Mouse (Mus musculus) cerebellum, postnatal 4 days (tissue): Measurements from ENCODE around the gene Adgrv1.
"Not testable (repeated sequence)": the region's sequence is repeated elsewhere in the genome, so short reads cannot be mapped to it uniquely, and the experiment has no call there.

Source experiments
- DNase-seq, 2 experiments: peaks; one replicate each; pipeline ENCODE4 v3.0.0; 2022; ENCODE audit warnings: low spot score in 2 of 2, mixed read lengths in 1 of 2

The Adgrv1 gene

DNA sequence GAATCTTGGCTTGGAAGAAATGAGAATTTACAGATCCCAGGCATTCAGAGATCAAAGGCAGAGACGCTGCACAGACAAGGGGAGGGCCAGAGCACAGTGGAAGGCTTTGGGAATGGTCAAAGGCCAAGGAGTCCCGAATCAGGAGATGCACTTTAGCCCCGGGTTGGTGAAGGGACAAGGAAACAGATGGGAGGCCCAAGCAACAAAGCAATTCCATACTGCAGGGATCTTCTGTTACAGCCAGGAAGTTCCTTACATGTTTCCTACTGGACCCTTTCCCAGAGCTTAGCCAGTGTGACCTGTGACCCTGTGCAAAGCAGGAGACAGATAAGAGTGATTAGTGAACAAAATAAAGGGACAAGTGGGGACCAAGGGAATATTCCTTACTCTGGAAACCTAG is 300.9 kb downstream of the Adgrv1 start:
- no peak for DNase-seq

DNA sequence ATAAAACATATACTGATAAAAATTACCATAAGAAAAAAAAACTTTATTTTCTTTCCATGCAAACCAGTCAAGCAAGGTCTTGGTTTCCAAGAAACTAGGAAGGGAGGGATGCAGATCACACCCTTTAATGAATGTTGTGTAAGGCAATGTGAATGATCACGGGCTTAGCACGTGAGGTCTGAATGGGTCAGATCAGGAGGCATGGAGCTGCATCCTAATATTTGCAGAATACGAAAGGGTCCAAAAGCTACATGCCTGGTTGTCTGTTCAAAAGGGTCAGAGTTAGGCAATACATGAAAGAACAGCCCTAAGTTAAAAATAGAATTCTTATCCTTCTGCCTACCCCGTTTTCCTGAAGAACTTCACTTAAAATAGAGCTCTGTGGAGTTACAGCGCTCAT is 303.2 kb downstream of the Adgrv1 start:
- no peak for DNase-seq

DNA sequence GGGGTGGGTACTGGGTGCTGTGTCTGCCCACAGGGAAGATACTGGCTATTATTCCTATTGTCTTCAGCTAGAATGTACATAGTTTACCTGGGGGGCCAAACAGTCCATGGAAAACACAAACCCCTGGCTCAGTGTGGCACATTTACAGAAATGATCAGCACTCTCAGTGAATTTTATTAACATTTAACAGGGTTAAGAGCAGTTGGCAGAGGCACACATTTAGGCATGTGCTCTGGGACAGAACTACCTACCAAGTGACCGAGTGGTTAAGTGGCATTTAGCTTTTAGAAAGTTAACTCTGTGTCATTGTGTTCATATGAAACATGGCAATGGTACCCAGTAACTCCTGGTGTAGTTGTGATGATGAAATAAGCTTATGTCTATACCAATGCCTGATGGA is 304.8 kb downstream of the Adgrv1 start:
- no peak for DNase-seq

DNA sequence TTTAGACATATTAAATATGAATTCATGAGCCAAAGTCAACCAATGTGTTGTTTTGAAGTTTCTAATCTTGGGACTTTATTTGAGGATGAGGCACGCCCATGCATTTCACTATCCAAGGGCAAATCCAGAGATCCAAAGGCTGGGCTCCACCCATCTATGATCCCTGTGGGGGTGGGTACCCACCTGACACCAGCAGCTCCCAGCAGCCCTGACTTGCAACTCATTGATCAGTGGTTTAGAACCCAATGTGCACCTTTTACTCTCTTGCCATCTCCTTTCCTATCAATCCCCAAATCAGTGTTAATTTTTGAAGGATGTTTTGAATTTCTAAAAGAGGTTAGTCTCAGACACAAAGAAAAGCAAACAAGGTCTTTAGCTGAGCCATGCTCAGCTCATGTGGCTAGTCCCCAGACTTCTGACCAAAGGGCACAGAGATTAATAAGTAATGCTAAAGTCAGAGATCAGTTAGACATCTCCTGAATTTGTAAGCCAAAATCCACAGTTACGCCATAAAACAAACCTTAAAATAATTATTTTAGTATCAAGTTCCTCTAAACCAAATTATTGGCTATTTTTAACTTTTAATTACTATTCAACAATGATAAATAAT is 307.2 kb downstream of the Adgrv1 start:
- DNase-seq, result no peak

DNA sequence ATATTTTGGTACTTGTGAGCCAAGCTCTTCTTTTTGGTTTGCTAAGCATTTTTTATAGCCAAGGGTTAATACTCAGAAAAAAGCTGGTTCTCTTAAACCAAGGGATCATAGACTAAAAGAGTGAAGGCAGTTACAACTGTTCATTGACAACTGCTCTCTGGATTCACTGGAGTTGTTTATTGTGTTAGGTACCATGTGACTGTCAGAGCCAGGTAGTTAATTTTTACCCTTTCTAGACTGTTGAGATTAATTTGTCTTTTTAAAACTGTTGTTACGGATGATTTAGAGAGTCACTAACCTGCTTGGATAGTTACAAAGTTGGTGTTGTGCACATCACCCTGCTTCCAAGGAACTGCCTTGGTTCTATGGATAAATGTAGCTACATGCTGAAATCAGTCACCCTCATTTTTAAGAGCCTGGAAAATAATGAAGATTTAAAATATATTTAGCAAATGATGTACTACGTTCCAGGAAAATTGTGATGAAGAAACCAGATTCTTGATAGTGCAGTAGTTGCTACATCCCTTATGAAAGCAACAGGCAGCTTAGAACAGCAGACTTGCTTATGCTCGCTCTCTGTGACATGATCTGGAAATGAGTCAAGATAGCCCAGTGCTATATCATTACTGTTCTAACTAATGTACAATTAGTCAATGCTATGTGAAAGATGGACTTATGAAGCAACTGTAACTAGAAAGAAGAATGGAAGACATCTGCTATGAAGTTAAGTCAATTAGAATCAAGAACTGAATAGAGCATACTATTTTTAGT is 309.2 kb downstream of the Adgrv1 start:
- no peak for DNase-seq

DNA sequence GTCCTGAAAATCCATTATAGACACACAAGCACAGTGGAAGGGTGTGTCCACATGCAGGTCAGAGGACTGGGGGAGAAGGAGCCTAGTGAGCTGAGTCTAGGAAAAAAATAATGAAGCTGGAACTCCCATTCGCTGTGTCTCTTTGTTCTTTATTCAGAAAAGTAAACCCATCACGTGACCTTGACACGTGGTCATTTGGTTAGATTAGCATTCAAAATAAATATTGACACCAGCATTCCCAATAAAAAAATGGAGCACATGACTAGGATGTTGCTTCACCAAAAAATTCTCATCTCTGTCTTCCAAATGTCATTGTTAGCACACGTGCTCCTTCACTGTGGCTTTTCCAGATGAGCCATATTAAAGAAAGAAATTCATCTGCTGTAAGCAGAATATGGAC is 316.4 kb downstream of the Adgrv1 start:
- DNase-seq, result no peak

DNA sequence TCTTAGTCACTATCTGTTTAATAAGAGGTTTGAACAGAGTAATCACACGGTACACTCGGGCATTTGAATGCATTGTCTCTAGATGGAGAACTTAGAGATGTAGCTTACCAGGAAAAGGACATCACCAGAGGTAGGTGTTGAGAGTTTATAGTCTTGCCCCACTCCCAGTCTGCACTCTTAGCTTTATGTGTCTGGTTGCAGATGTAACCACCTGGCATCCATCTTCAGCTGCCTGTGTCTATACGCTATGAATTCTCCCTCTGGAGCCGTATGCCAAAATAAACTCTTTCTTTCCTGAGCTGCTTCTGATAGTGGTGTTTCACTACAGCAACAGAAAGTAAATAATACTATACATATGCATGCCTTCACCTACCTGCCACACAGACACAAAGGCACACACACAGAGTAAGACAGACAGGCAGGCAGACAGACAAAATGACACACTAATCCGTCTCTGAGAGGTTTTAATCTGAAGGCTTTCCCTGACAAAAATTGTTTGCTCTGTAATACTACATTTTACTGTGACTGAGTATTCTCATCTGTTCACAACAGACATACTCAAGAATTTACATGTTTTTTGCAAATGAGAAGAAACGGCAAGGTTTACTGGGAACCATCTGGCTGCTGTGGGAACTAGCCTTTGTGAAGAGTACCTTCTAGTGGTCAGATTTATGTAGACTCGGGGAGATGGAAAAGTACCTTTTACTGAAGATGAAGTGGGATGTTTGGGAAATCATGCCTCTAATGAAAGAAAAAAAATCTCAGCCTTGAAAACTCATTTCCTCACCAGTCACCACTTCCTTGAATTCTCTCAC is 318.4 kb downstream of the Adgrv1 start:
- no peak for DNase-seq

DNA sequence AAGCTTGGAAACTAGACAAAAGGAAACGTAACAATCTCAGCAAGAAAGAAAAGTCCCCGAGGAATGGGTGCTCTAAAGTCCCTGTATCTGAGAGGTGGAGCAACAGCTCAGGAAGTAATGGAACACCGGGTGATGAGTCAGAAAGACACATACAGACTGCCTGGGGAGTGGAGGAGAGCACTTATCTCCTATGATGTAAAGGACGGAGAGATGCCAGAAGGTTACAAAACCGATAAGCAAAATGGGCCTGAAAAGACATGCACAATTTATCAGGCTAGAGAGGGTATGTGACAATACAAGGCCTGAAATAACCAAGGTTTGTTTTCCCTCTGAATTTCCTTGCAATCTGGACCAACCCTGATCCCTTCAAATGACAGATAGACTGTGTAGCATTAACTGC is 320.8 kb downstream of the Adgrv1 start:
- DNase-seq, result no peak

DNA sequence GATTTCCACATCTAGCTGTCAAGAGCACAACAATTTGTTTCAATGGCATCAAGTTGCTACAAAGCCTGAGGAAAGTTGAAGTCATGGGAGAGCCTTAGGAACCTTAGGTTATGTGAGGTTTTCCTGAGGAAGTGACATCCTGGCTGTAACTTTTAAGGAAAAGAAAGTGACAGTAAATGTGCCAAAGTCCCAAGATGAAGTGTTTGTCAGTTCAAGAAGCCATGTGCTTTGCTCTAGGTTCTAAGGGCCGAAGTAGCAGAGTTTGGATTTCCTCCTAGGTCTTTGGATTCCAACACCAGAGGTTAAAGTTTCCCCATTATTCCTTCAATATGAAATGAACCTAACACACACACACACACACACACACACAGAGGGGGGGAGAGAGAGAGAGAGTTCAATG is 332.1 kb downstream of the Adgrv1 start:
- no peak for DNase-seq

DNA sequence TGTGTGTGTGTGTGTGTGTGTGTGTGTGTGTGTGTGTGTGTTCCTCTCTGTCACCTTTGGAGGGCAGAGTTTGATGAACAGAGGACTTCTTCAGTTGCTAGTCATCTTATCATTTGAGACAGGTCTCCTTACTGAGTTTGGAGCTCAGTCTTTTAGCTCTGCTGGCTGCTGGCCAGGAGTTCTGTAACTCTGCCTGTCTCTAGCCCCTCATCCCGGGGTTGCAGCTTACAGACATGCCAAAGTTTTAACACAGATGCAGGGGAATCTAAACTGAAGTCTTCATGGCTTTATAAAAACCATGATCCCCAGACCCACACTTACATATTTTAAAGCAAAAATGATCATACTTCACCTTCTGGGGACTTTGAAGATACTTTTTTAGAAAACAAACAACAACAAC is 338.8 kb downstream of the Adgrv1 start:
- no peak for DNase-seq

DNA sequence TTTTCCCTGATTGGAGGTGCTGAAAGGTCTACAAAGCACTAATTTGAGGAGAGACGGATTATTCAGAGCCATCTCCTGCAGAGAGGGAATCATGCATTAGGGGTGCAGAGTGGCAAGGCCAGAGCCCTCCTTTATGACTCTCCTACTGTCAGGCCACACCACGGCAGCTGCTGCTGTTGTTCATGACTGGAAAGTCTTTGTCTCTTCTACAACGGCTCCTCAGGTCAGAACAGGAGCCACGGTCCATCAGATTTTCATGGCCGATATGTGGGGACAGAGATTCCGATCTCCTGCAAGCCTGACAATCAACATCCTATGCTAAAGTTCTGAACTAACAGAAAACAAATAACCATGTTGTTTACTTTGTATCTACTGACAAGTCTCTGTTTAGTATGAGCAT is 350.8 kb downstream of the Adgrv1 start:
- no peak for DNase-seq

DNA sequence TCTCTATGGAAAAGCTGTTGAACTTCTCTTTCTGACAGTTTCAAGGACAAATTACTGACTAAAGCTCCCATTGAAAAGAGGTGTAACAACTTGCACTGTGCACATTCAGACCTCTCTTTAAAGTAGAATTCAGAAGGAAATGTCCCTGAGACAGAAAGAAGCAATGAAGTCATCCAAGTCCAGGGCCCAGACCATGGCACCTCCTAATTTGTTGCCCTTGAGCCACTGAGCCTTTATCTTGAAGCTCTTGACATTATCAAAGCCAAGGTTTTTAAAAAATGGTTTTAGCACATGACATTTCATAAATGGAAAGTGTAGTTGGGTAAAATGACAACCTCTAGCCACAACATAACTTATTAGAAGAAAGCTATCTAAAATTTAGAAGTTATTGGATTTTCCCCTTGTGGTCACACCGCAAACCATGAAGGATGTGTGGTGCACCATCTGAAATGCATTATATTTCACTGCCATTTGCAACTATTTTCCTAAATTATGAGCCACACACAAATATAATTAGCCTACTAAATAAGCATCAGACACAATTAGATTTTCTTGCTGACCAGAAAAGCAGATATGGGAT is 352.2 kb downstream of the Adgrv1 start:
- DNase-seq, result no peak

DNA sequence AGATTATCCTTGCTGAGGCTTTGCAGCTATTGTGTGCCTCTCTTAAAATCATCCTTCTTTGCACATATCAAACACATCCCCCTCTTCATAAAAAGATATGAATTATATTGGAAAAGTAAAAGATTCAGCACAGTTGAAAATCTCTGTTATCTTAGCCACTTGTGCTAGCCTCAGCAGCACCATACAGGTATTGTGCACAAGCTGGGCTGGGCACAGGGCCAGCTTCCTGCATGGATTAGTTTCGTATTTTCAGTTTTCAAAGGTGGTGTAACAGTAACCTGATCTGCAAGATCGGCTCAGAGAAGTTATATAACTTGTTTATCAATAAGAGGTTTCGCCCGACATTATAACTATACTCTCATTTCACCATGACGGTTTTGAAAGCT is 353.6 kb downstream of the Adgrv1 start:
- no peak for DNase-seq

DNA sequence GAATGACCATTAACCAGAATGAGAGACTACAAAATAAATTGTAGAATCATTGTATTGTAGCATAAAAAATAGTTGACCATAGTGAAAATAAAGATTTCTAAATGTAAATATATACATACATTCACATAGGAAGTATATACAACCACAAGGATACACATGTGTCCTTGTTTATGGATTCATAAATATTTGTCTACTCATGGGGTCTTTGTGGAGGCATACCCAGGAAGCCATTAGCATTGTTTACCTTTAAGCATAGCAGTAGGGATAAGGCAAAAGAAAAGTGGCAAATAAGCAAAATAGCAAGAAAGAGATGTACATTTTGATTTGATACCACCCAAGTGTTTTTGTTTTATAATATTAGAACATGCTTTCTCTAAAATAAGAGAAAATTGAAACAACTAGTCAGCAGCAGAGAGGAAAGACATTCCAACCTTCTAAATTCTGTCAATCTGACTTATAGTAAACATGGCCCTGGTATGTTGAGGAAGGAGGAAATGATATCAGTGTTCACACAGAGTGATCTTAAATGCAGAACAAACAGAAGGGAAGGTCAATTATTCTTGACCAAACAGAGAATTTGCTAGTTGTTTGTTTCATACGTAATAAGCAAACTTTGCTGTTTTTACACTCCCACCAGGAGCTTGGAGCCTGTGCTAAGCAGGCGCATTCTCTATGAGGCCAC is 354.1 kb downstream of the Adgrv1 start:
- DNase-seq, result no peak

DNA sequence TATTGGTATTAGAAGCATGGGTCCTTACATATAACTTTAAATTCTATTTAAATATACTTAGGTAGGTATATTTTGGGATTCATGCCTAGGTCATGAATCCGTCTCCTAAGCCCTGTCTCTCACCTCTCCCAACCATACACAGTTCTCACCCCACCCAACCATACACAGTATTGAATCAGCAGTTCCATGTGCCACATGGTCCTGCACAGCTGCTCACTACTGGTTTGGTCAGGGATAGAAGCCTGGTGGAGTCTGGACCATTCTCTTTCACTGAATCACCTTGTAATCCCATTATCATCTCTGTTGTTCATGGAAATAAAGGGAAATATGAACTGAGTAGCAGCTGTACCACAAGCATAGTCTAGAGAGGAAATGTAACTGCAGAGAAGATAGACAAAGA is 359.1 kb downstream of the Adgrv1 start:
- DNase-seq, result no peak

DNA sequence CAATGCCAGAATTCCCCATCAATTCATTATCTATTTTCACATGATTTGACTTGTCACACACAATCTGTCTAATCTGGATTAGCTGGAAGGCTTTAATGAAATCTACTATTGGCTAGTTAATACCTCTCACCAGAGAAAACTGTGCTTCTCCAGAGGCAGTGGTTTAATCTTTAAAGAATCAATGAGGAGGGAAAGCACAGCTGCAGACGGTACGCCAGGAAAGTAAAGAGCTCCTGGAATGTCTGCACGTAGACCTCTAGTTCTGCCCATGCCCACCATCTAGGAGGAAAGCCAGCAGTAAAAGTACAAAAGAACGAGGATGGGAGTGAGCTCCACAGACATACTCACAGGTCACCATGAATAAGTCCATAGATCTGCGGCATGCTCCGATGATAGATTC is 362.6 kb downstream of the Adgrv1 start:
- DNase-seq, result no peak

DNA sequence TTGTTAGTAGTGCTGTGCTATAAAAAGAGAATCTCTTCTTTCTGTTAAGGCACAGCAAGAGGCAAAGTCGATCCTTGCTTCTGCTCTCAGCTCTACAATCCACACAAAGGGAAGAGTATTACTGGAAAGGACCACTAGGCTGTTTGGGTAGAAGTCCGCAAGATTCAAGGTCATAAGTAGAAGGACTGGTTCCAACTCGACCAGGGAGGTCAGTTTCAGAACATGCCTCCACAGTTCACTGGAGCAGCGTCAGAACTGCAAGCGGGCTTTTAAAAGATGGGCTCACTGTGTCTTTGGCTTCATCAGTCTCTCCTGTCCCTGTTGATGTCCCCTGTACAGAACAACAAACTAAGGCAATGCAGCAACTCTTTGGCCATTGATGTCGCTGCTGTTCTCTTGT is 363.9 kb downstream of the Adgrv1 start:
- no peak for DNase-seq

DNA sequence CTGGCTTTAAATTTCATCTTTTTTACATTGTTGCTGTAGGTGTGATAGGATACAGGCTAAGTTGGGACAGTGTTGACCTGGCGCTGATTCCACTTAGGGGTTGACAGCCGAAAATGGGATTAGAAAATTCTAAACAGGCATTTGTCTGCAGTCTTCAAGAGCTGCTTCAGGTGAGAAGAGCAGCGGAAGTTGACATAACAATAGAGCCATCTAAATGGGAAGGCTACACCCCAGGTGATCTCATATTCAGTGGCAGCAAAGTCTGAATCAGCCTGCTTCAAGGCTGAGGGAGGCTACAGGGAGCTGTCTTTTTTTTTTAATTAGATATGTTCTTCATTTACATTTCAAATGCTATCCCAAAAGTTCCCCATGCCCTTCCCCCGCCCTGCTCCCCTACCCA is 365.5 kb downstream of the Adgrv1 start:
- DNase-seq, result not testable (repeated sequence)

DNA sequence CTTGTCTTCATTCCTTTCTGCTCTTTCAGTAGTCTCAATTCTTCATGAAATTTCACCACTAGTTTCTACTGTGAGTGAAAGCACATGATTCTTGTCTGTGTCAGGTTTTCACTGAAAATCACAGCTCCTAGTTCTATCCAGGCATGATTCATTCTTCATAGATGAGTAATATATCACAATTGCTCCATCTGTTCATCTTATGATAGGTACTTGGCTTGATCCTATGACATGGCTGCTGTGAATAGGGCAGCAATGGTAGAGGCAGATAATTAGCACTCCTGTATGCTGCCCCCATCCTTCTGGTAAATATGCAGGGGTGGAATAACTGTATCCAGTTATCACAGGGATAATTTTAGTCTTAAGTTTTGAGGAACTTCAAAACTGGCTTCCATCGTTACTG is 368.5 kb downstream of the Adgrv1 start:
- DNase-seq, result no peak

DNA sequence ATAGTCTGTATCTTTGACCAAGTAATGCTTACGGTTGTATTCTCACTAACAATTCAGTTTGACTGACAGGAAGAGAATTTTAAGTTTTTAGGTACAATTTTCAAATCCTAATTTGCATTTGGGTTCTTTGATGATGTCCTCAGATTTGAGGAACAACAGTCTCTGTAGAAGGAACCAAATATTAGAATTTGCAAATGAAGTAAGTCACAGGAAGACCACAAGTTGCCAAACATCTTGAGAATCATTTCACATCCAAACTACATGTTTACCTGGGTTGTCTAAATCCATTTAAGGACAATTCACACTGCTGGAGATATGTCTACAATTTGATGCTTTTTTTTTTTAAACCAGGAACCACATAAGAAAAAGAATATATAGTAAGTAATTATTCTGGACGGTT is 391.8 kb downstream of the Adgrv1 start:
- DNase-seq, result no peak

DNA sequence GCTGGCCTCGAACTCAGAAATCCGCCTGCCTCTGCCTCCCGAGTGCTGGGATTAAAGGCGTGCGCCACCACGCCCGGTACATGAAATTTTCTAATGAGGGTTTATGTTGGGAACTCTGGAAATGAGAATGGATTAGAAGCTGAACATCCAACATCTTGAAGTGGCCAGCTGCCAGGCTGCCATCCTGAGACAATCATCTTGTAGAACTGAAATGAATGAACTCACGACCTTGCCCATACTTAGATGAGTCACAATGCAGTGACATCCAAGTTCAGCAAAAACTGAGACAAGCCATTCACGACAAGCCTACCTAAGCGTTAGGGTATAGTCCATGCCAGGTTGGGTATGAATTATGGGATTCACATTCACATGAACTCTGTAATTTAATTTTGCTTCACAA is 393.1 kb downstream of the Adgrv1 start:
- DNase-seq, result no peak

DNA sequence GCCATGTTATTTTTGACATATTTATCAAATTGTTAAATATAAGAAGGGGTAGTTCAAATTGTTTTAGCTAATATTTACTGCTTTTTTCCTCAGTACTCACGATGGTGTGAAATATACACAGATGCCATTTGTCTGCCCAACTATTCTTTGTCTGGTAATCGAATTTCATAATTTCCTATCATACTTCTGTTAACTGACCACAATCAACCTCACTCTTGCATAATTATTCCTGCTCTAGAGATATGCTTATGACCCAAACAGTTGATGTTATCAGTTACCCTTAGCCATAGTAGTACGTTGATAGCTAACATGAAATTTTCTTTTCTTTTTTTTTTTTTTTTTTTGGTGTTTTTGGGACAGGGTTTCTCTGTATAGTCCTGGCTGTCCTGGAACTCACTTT is 393.5 kb downstream of the Adgrv1 start:
- DNase-seq, result no peak
